Mouse (Mus musculus) liver, embryonic 14.5 days (tissue): ENCODE measurements around the gene Spsb4. TPM values are rescaled to one million over a fixed set of nuclear protein-coding genes. Genes with fewer than 3 reads are reported as not detected.

Experiments
- ATAC-seq: fragments of 200-750 bp; cut with Nextera tagmentation; 2 replicates; pipeline ENCODE4 v1.8.0; 2017; ENCODE audit warnings: moderate number of reproducible peaks, mild to moderate bottlenecking, moderate library complexity; ENCODE audit not compliant: insufficient read depth
- DNase-seq, 3 experiments: peaks; one replicate each; pipeline ENCODE4 v3.0.0-alpha.2; 2012 to 2013; ENCODE audit warnings: low read depth in 3 of 3, low spot score in 3 of 3
- H3K27ac ChIP-seq: fragments of 300-500 bp; sonication (generic); 2 replicates; pipeline ENCODE4 v1.5.1; 2014; ENCODE audit warnings: moderate library complexity, mild to moderate bottlenecking, control low read depth, inconsistent platforms
- H3K27me3 ChIP-seq: fragments of 300-500 bp; sonication (generic); 2 replicates; pipeline ENCODE4 v1.6.1; 2014; ENCODE audit warnings: mild to moderate bottlenecking, low read length, moderate library complexity; ENCODE audit not compliant: control insufficient read depth, insufficient read depth
- H3K36me3 ChIP-seq: fragments of 300-500 bp; sonication (generic); replicated peaks from 2 replicates; pipeline ENCODE4 v1.6.1; 2014; ENCODE audit warnings: low read depth; ENCODE audit not compliant: control insufficient read depth, insufficient read depth
- H3K4me1 ChIP-seq, 2 experiments: fragments of 200-500 bp in 1 of 2; fragments of 300-500 bp in 1 of 2; sonication (generic) in 1 of 2; replicated peaks; 2 replicates each; pipeline ENCODE4 v1.6.1; 2012 to 2014; ENCODE audit warnings: antibody characterized with exemption in 1 of 2, inconsistent platforms in 1 of 2, low read length in 1 of 2; ENCODE audit not compliant: control insufficient read depth in 2 of 2, insufficient read depth in 2 of 2
- H3K4me2 ChIP-seq: fragments of 300-500 bp; sonication (generic); 2 replicates; pipeline ENCODE4 v1.6.1; 2014; ENCODE audit warnings: low read depth, mild to moderate bottlenecking, control low read depth, moderate library complexity
- H3K4me3 ChIP-seq, 2 experiments: fragments of 200-500 bp in 1 of 2; fragments of 300-500 bp in 1 of 2; sonication (generic) in 1 of 2; 2 replicates each; pipeline ENCODE4 v1.5.1; 2012 to 2014; ENCODE audit warnings: low read depth in 2 of 2, low read length in 2 of 2, mild to moderate bottlenecking in 2 of 2, control low read depth in 1 of 2, inconsistent platforms in 1 of 2, moderate library complexity in 1 of 2; ENCODE audit not compliant: insufficient read depth in 1 of 2
- H3K9ac ChIP-seq: fragments of 300-500 bp; sonication (generic); replicated peaks from 2 replicates; pipeline ENCODE4 v1.6.1; 2014; ENCODE audit warnings: mild to moderate bottlenecking, control low read depth, moderate library complexity
- H3K9me3 ChIP-seq: fragments of 300-500 bp; sonication (generic); 2 replicates; pipeline ENCODE4 v1.6.1; 2016; ENCODE audit warnings: low read length, mixed read lengths; ENCODE audit not compliant: control insufficient read depth
- CTCF ChIP-seq: IDR thresholded peaks from 2 replicates; pipeline ENCODE4 v1.5.1; 2016; ENCODE audit warnings: antibody characterized with exemption, low read depth, control low read depth
- EP300 ChIP-seq: IDR thresholded peaks from 2 replicates; pipeline ENCODE4 v1.6.1; 2016; ENCODE audit warnings: antibody characterized with exemption, low read depth
- WGBS: fragments of 180-500 bp; shearing (Covaris S2); extraction: QIAGEN DNeasy Blood & Tissue Kit; methylation state at CpG from one replicate; pipeline ENCODE4 v1.1.7; 2014; ENCODE audit not compliant: insufficient replicate concordance; 5-methylcytosine and 5-hydroxymethylcytosine counted together
- polyA plus RNA-seq, 2 experiments: library from polyadenylated mRNA; depleted of rRNA in 1 of 2; stranded (reverse) in 1 of 2; unstranded in 1 of 2; fragments of >200 nt; fragmentation: Nextera tagmentation in 1 of 2; extraction: Ambion mirVana in 1 of 2; gene quantifications; 2 replicates each; pipeline versions ENCODE4 v1.2.1 to v1.2.3; 2012 to 2014

Spsb4 gene
- polyA plus RNA-seq, 2 experiments: 0.31 to 0.37 TPM

- H3K4me1 ChIP-seq: peaks cover 0 to 8% of the 10 kb centered on the region in 2 experiments; a peak in 2 of 4 replicates
- no peaks in the 10 kb centered on the region for H3K9me3 ChIP-seq
- H3K27ac ChIP-seq: no peak overlapping the region
- 65% methylated on average over 15 of the region's 15 CpGs for WGBS
- no peak overlapping the region for H3K4me2 ChIP-seq
- ATAC-seq (no peak), DNase-seq (no peak)
- no peak overlapping the region for H3K9ac ChIP-seq
- no peaks in the 10 kb centered on the region for H3K36me3 ChIP-seq
- no peak overlapping the region for H3K4me3 ChIP-seq
- TF ChIP-seq CTCF (no peak), EP300 (no peak)
- no peaks in the 10 kb centered on the region for H3K27me3 ChIP-seq
Measured at GRCm38 (mm10) chr9:96954063-96954809, 64.4 kb downstream of the Spsb4 start.

- H3K9me3 ChIP-seq: no peaks in the 10 kb centered on the region
- ATAC-seq: no peak
- peaks cover 0 to 8% of the 10 kb centered on the region in 2 experiments; a peak in 2 of 4 replicates for H3K4me1 ChIP-seq
- H3K4me2 ChIP-seq: no peak overlapping the region
- no peak overlapping the region for H3K27ac ChIP-seq
- no peak for TF ChIP-seq EP300
- TF ChIP-seq CTCF: no peak
- no peak for DNase-seq
- 69% methylated on average over 8 of the region's 8 CpGs for WGBS
- no peaks in the 10 kb centered on the region; the same call in 1 of the 2 replicates for H3K27me3 ChIP-seq
- H3K9ac ChIP-seq: no peak overlapping the region
- no peak overlapping the region for H3K4me3 ChIP-seq
- H3K36me3 ChIP-seq: no peaks in the 10 kb centered on the region
Measured at GRCm38 (mm10) chr9:96953443-96953842, 65.2 kb downstream of the Spsb4 start.

DNA sequence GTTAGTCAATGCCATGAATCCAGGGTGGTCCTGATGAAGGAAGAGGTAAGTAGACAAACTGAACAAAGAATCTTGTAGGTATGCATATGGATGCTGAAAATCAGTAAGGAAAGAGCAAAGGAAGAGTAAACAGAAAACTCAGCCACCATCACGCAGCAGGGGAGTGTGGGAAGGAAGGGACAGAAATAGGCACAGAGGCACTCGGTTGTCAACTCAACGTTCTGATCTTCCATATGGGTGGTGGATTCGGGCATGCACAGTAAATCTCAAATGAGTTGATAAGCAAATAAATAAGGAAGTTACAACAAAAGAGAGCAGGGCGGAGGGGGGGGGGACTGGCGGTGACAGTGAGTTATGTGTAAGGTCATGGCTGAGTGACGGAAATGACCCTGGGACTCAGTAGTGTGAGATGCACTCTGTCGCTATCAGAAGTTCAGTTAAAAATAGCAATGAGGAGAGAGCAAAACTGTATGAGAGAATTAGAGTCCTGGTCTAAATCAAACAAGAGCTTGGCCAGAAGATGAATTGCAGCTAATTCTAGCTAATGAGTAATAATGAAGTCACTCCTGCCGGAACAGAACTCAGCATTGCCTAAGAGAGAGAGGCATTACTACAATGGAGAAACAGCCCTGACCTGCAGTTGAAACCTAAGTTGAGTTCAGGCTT is 66.2 kb downstream of the Spsb4 start:
- no peaks in the 10 kb centered on the region; the same call in 1 of the 2 replicates for H3K27me3 ChIP-seq
- no peak overlapping the region for H3K4me3 ChIP-seq
- H3K4me2 ChIP-seq: no peak overlapping the region
- no peak for DNase-seq
- no peaks in the 10 kb centered on the region for H3K36me3 ChIP-seq
- ATAC-seq: no peak
- peaks cover 0 to 8% of the 10 kb centered on the region in 2 experiments; a peak in 2 of 4 replicates for H3K4me1 ChIP-seq
- H3K9me3 ChIP-seq: no peaks in the 10 kb centered on the region
- no peak overlapping the region for H3K9ac ChIP-seq
- no peak overlapping the region for H3K27ac ChIP-seq
- 30% methylated on average over 9 of the region's 9 CpGs for WGBS
- TF ChIP-seq EP300 (no peak), CTCF (no peak)

- H3K27me3 ChIP-seq: no peaks in the 10 kb centered on the region; the same call in 1 of the 2 replicates
Measured at GRCm38 (mm10) chr9:96949551-96949950, 69.1 kb downstream of the Spsb4 start.

DNA sequence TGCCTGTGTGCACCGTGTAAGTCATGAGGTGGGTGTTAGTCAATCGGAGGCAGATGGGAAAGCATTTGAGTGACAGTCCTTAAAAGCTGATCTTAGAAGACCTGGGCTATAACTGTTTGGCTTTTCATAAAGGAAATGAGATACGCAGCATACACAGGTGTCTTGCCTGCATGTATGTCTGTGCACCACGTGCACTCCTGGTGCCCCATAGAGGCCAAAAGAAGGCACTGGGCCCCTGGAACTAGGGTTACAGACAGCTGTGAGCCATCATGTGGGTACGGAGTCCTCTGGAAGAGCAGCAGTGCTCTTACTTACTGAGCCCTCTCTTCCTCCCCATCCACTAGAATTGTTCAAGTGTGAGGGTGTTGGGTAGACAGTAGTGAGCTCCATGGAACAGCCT is 70.1 kb downstream of the Spsb4 start:
- 67% methylated on average over 5 of the region's 5 CpGs for WGBS
- no peak for TF ChIP-seq CTCF
- TF ChIP-seq EP300: no peak
- H3K27ac ChIP-seq: no peak overlapping the region
- no peak overlapping the region for H3K9ac ChIP-seq
- H3K4me3 ChIP-seq: no peak overlapping the region
- no peaks in the 10 kb centered on the region for H3K9me3 ChIP-seq
- no peaks in the 10 kb centered on the region; the same call in 1 of the 2 replicates for H3K27me3 ChIP-seq
- no peak for DNase-seq
- H3K4me1 ChIP-seq: peaks cover 0 to 8% of the 10 kb centered on the region in 2 experiments; a peak in 2 of 4 replicates
- no peak overlapping the region for H3K4me2 ChIP-seq
- ATAC-seq: no peak
- no peaks in the 10 kb centered on the region for H3K36me3 ChIP-seq

More at GRCm38 (mm10) chr9:96949551-96949950, 69.1 kb downstream of the Spsb4 start:
- ATAC-seq (no peak), DNase-seq (no peak)
- H3K27ac ChIP-seq: no peak overlapping the region
- H3K4me3 ChIP-seq: no peak overlapping the region
- H3K36me3 ChIP-seq: no peaks in the 10 kb centered on the region
- H3K4me2 ChIP-seq: no peak overlapping the region
- H3K4me1 ChIP-seq: peaks cover 0 to 8% of the 10 kb centered on the region in 2 experiments; a peak in 2 of 4 replicates
- WGBS: 75% methylated on average over 9 of the region's 9 CpGs
- H3K9me3 ChIP-seq: no peaks in the 10 kb centered on the region
- TF ChIP-seq EP300: no peak
- TF ChIP-seq CTCF: no peak
- H3K9ac ChIP-seq: no peak overlapping the region
